Mouse (Mus musculus): ENCODE measurements around the gene Rpl11.

- TF ChIP-seq POLR2A (IDR thresholded peaks at IDR 0.05; ENCODE audit: insufficient read depth, low read length), result no peak
- no peak for TF ChIP-seq CTCF (IDR thresholded peaks at IDR 0.05; ENCODE audit: low read depth, low read length)
Observed at GRCm38 (mm10) chr4:136046888-136047287, 6.3 kb downstream of the Rpl11 start.

All from ES-Bruce4 (cell line).